Mouse (Mus musculus): ENCODE data around the gene Mtmr10. TPM values are rescaled to one million over a fixed set of nuclear protein-coding genes. Genes with fewer than 3 reads are reported as not detected.

Gene Mtmr10
- 9.7 and 10.1 TPM in 2 replicates for polyA plus RNA-seq (2012; rRNA removed)

GRCm38 (mm10) chr7:64287414-64288091 is at the start of gene Mtmr10:
Gene Mtmr10, plus strand, starts transcription at chr7:64287653.
- peak; percentile 99 for DNase-seq
- peak within 1 kb of the TSS; percentile 75 for H3K4me3 ChIP-seq (ENCODE audit: insufficient read depth, low read depth, low read length)
- TF ChIP-seq CTCF (conservative IDR thresholded peaks at IDR 0.05; ENCODE audit: insufficient read depth, insufficient read length, low read depth, low read length) (no peak; the same call in 1 of the 2 replicates), POLR2A (IDR thresholded peaks at IDR 0.05; ENCODE audit: low read depth, low read length) (peak; percentile 64)
- H3K27me3 ChIP-seq (replicated peaks; ENCODE audit: control insufficient read depth, insufficient read depth, low read length) = no peaks in the 10 kb centered on the region
- H3K4me1 ChIP-seq (ENCODE audit: control insufficient read depth, insufficient read depth, low read length) = peaks cover 3% of the 10 kb centered on the region; the same call in 1 of the 2 replicates
- under 1% methylated on average over 77 of the region's 77 CpGs for WGBS
- H3K27ac ChIP-seq (ENCODE audit: insufficient read depth, low read depth, low read length) = peak within 1 kb of the TSS; percentile 83
- H3K36me3 ChIP-seq (ENCODE audit: control insufficient read depth, insufficient read depth, low read length) = no peaks in the 10 kb centered on the region

GRCm38 (mm10) chr7:64237747-64238146 is 49.7 kb upstream of the Mtmr10 start:
- no peak overlapping the region for H3K4me3 ChIP-seq (ENCODE audit: insufficient read depth, low read depth, low read length)
- no peak overlapping the region for H3K27ac ChIP-seq (ENCODE audit: insufficient read depth, low read depth, low read length)
- TF ChIP-seq CTCF (conservative IDR thresholded peaks at IDR 0.05; ENCODE audit: insufficient read depth, insufficient read length, low read depth, low read length) = no peak
- TF ChIP-seq POLR2A (IDR thresholded peaks at IDR 0.05; ENCODE audit: low read depth, low read length) = no peak
- no peak for DNase-seq
- 0 out of 2 replicates have a peak, but pooled peaks cover 3% of the 10 kb centered on the region for H3K4me1 ChIP-seq (ENCODE audit: control insufficient read depth, insufficient read depth, low read length)
- H3K27me3 ChIP-seq (replicated peaks; ENCODE audit: control insufficient read depth, insufficient read depth, low read length) = no peaks in the 10 kb centered on the region
- WGBS = 93% methylated on average over 8 of the region's 8 CpGs
- H3K36me3 ChIP-seq (ENCODE audit: control insufficient read depth, insufficient read depth, low read length) = no peaks in the 10 kb centered on the region

- no peak for DNase-seq
- no peaks in the 10 kb centered on the region for H3K27me3 ChIP-seq (replicated peaks; ENCODE audit: control insufficient read depth, insufficient read depth, low read length)
- H3K4me1 ChIP-seq (ENCODE audit: control insufficient read depth, insufficient read depth, low read length) = 0 out of 2 replicates have a peak, but pooled peaks cover 3% of the 10 kb centered on the region
- H3K4me3 ChIP-seq (ENCODE audit: insufficient read depth, low read depth, low read length) = no peak overlapping the region
- no peak for TF ChIP-seq CTCF (conservative IDR thresholded peaks at IDR 0.05; ENCODE audit: insufficient read depth, insufficient read length, low read depth, low read length)
- no peak overlapping the region for H3K27ac ChIP-seq (ENCODE audit: insufficient read depth, low read depth, low read length)
- no peaks in the 10 kb centered on the region for H3K36me3 ChIP-seq (ENCODE audit: control insufficient read depth, insufficient read depth, low read length)
- WGBS = 83% methylated on average over 7 of the region's 7 CpGs
Measured at GRCm38 (mm10) chr7:64238410-64239086, 48.9 kb upstream of the Mtmr10 start.

- Histone ChIP-seq H3K27ac (ENCODE audit: insufficient read depth, low read depth, low read length) (peak overlapping the region; percentile 33; the same call in 1 of the 2 replicates), H3K36me3 (ENCODE audit: control insufficient read depth, insufficient read depth, low read length) (no peaks in the 10 kb centered on the region), H3K27me3 (replicated peaks; ENCODE audit: control insufficient read depth, insufficient read depth, low read length) (no peaks in the 10 kb centered on the region), H3K4me1 (ENCODE audit: control insufficient read depth, insufficient read depth, low read length) (0 out of 2 replicates have a peak, but pooled peaks cover 3% of the 10 kb centered on the region), H3K4me3 (ENCODE audit: insufficient read depth, low read depth, low read length) (no peak overlapping the region)
- 78% methylated on average over 9 of the region's 9 CpGs for WGBS
- no peak for TF ChIP-seq POLR2A (IDR thresholded peaks at IDR 0.05; ENCODE audit: low read depth, low read length)
- TF ChIP-seq CTCF (conservative IDR thresholded peaks at IDR 0.05; ENCODE audit: insufficient read depth, insufficient read length, low read depth, low read length) = no peak
- DNase-seq = no peak
Measured at GRCm38 (mm10) chr7:64239138-64239805, 48.2 kb upstream of the Mtmr10 start.

GRCm38 (mm10) chr7:64239806-64240315 is 47.6 kb upstream of the Mtmr10 start:
- Histone ChIP-seq H3K36me3 (ENCODE audit: control insufficient read depth, insufficient read depth, low read length) (no peaks in the 10 kb centered on the region), H3K4me1 (ENCODE audit: control insufficient read depth, insufficient read depth, low read length) (0 out of 2 replicates have a peak, but pooled peaks cover 3% of the 10 kb centered on the region), H3K27ac (ENCODE audit: insufficient read depth, low read depth, low read length) (no peak overlapping the region), H3K4me3 (ENCODE audit: insufficient read depth, low read depth, low read length) (no peak overlapping the region), H3K27me3 (replicated peaks; ENCODE audit: control insufficient read depth, insufficient read depth, low read length) (no peaks in the 10 kb centered on the region)
- DNase-seq = peak; percentile 57
- TF ChIP-seq POLR2A (IDR thresholded peaks at IDR 0.05; ENCODE audit: low read depth, low read length) = no peak
- TF ChIP-seq CTCF (conservative IDR thresholded peaks at IDR 0.05; ENCODE audit: insufficient read depth, insufficient read length, low read depth, low read length) = no peak
- WGBS = 66% methylated on average over 4 of the region's 4 CpGs

- 0 out of 2 replicates have a peak, but pooled peaks cover 3% of the 10 kb centered on the region for H3K4me1 ChIP-seq (ENCODE audit: control insufficient read depth, insufficient read depth, low read length)
- no peak overlapping the region for H3K27ac ChIP-seq (ENCODE audit: insufficient read depth, low read depth, low read length)
- no peaks in the 10 kb centered on the region for H3K27me3 ChIP-seq (replicated peaks; ENCODE audit: control insufficient read depth, insufficient read depth, low read length)
- no peak for DNase-seq
- H3K36me3 ChIP-seq (ENCODE audit: control insufficient read depth, insufficient read depth, low read length) = no peaks in the 10 kb centered on the region
- 76% methylated on average over 4 of the region's 4 CpGs for WGBS
- TF ChIP-seq CTCF (conservative IDR thresholded peaks at IDR 0.05; ENCODE audit: insufficient read depth, insufficient read length, low read depth, low read length) (no peak), POLR2A (IDR thresholded peaks at IDR 0.05; ENCODE audit: low read depth, low read length) (no peak)
- no peak overlapping the region for H3K4me3 ChIP-seq (ENCODE audit: insufficient read depth, low read depth, low read length)
Measured at GRCm38 (mm10) chr7:64242424-64242823, 45.0 kb upstream of the Mtmr10 start.
